Mouse (Mus musculus): ENCODE data around the gene Slc9a3r2. TPM values are rescaled to one million over a fixed set of nuclear protein-coding genes. Genes with fewer than 3 reads are reported as not detected.

Slc9a3r2 gene
- total RNA-seq, 1 experiment from 2014 or later: 53.4 TPM

DNA sequence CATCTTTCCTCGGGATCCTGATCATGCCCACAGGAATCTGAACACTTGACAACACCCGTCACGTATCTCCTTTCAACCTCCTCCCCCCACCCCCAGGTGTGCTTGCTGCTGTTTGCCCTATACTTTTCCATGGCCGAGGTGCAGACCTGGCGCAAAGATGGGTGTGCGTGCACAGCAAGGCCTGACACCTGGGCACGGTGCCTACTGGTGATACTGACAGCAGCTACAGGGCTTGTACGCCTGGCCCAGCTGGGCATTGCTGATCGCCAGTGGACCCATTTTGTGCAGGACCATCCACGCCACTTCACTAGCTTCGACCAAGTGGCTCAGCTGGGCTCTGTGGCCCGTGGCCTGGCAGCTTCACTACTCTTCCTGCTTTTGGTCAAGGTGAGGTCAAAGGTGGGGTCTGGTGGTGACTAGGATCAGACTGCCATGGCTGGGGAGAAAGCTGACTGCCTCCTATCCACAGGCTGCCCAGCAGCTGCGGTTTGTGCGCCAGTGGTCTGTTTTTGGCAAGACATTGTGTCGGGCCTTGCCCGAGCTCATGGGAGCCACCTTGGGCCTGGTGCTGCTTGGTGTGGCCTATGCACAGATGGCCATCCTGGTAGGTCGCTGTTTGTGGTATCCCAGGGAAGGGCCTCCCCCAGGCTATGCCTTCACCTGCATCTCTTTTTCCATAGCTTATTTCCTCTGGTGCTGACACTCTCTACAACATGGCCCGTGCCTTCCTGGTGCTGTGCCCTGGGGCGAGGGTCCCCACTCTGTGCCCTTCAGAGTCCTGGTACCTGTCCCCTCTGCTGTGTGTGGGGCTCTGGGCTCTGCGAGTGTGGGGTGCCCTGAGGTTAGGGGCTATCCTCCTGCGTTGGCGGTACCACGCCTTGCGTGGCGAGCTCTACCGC is 55.9 kb downstream of the Slc9a3r2 start:
- DNase-seq: no peak

DNA sequence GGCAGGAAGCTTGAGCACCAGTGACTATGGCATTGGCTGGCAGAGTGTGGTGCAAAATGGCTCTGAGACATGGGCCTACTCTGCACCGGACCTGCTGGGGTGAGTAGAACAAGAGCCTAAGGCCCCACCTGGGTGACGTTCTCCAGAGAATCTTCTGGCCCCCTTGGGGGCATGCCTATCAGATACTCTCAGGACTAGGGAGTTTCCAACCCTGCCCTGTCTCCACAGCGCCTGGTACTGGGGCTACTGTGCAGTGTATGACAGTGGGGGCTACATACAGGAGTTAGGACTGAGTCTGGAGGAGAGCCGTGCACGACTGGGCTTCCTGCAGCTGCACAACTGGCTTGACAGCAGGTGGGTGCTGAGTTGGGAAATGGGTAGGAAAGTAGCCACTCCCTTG is 56.9 kb downstream of the Slc9a3r2 start:
- DNase-seq: no peak

DNA sequence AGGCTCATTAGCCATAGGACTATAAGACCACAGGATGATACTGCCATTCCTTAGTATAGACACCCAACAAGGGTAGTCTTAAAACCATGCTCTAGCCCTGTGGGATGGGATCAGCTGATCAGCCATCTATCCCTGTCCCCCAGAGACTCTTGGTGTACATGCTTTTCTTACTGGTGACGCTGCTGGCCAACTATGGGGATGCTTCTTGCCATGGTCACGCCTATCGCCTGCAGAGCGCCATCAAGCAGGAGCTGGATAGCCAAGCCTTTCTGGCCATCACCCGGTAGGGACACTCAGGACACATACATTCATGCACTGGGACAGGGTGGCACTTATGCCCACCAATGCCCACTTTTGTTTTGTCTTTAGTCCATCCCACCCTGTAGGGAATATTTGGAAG is 58.4 kb downstream of the Slc9a3r2 start:
- no peak for DNase-seq

DNA sequence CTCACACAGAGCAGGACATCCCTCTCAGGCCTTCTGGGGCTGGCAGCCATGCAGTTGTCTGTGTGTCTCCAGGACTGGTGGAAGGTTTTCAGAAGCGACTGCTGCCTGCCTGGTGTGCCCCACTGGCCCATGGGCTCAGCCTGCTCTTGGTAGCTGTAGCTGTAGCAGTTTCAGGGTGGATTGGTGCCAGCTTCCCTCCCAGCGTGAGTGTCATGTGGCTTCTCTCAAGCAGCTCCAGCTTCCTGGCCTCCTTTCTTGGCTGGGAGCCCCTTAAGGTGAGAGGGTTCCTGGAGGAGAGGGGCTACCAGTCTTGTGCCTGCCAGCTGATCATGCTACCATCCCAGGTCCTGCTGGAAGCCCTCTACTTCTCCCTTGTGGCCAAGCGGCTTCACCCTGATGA is 59.2 kb downstream of the Slc9a3r2 start:
- no peak for DNase-seq

Small RNA genes lying within 50 kb of the gene (microRNA-seq; reads per million reads assigned to microRNA genes)
- gene Gm24589: 0 to 2.1 reads per million in 2 experiments

Other genes starting within 250 kb of the Slc9a3r2 start
- 72.0 and 76.1 TPM in 2 replicates for gene Rnps1, start 235.8 kb downstream of the Slc9a3r2 start, total RNA-seq (2021)
- gene Eci1, start 223.7 kb downstream of the Slc9a3r2 start, total RNA-seq (2021): 228 and 261 TPM in 2 replicates
- 2.7 and 3.5 TPM in 2 replicates for gene Dnase1l2, start 207.2 kb downstream of the Slc9a3r2 start, total RNA-seq (2021)
- 21.7 and 33.7 TPM in 2 replicates for gene E4f1, start 180.0 kb downstream of the Slc9a3r2 start, total RNA-seq (2021)
- gene Pgp, start 179.9 kb downstream of the Slc9a3r2 start, total RNA-seq (2021): 71.8 and 83.4 TPM in 2 replicates
- 0.85 and 0.95 TPM in 2 replicates for gene Bricd5, start 176.4 kb downstream of the Slc9a3r2 start, total RNA-seq (2021)
- gene Mlst8, start 171.2 kb downstream of the Slc9a3r2 start, total RNA-seq (2021): 29.7 and 37.3 TPM in 2 replicates
- gene Caskin1, start 161.7 kb downstream of the Slc9a3r2 start, total RNA-seq (2021): 26.2 and 60.8 TPM in 2 replicates
- 105 and 133 TPM in 2 replicates for gene Traf7, start 122.4 kb downstream of the Slc9a3r2 start, total RNA-seq (2021)
- 1.3 and 1.4 TPM in 2 replicates for gene Rab26, start 116.1 kb downstream of the Slc9a3r2 start, total RNA-seq (2021)
- gene Pkd1, start 100.5 kb downstream of the Slc9a3r2 start, total RNA-seq (2021): 45.2 and 65.8 TPM in 2 replicates
- 108 and 138 TPM in 2 replicates for gene Tsc2, start 17.7 kb downstream of the Slc9a3r2 start, total RNA-seq (2021)
- gene Nthl1, start 17.6 kb downstream of the Slc9a3r2 start, total RNA-seq (2021): 7.2 and 12.6 TPM in 2 replicates
- gene Npw, start 8.1 kb upstream of the Slc9a3r2 start, total RNA-seq (2021): not detected in 2 replicates
- gene Zfp598, start 19.4 kb upstream of the Slc9a3r2 start, total RNA-seq (2021): 53.9 and 54.7 TPM in 2 replicates
- 1.2 and 2.1 TPM in 2 replicates for gene Syngr3, start 39.6 kb upstream of the Slc9a3r2 start, total RNA-seq (2021)
- 30.5 and 33.5 TPM in 2 replicates for gene Gfer, start 45.8 kb upstream of the Slc9a3r2 start, total RNA-seq (2021)
- gene Noxo1, start 45.9 kb upstream of the Slc9a3r2 start, total RNA-seq (2021): 4.5 and 6.5 TPM in 2 replicates
- 33.3 and 39.6 TPM in 2 replicates for gene Tbl3, start 57.3 kb upstream of the Slc9a3r2 start, total RNA-seq (2021)
- gene Rnf151, start 67.7 kb upstream of the Slc9a3r2 start, total RNA-seq (2021): 0.27 and 0.81 TPM in 2 replicates
- gene Rps2, start 67.8 kb upstream of the Slc9a3r2 start, total RNA-seq (2021): 579 and 669 TPM in 2 replicates
- gene Ndufb10, start 74.2 kb upstream of the Slc9a3r2 start, total RNA-seq (2021): 230 and 272 TPM in 2 replicates
- gene Rpl3l, start 77.5 kb upstream of the Slc9a3r2 start, total RNA-seq (2021): 0.24 TPM in 1 of 2 replicates, not detected in the other
- 87.5 and 89.3 TPM in 2 replicates for gene Msrb1, start 86.3 kb upstream of the Slc9a3r2 start, total RNA-seq (2021)
- gene Hs3st6, start 102.7 kb upstream of the Slc9a3r2 start, total RNA-seq (2021): 2.8 and 3.0 TPM in 2 replicates
- 0.76 and 1.7 TPM in 2 replicates for gene Meiob, start 154.0 kb upstream of the Slc9a3r2 start, total RNA-seq (2021)
- gene Hagh, start 189.8 kb upstream of the Slc9a3r2 start, total RNA-seq (2021): 88.2 and 124 TPM in 2 replicates
- gene Fahd1, start 200.0 kb upstream of the Slc9a3r2 start, total RNA-seq (2021): 34.6 and 35.5 TPM in 2 replicates
- gene Igfals, start 215.7 kb upstream of the Slc9a3r2 start, total RNA-seq (2021): 1.5 and 3.0 TPM in 2 replicates
- 55.1 and 55.9 TPM in 2 replicates for gene Nubp2, start 236.0 kb upstream of the Slc9a3r2 start, total RNA-seq (2021)
- 29.2 and 30.9 TPM in 2 replicates for gene Spsb3, start 236.3 kb upstream of the Slc9a3r2 start, total RNA-seq (2021)
- 54.0 and 69.2 TPM in 2 replicates for gene Eme2, start 244.8 kb upstream of the Slc9a3r2 start, total RNA-seq (2021)
- 147 and 189 TPM in 2 replicates for gene Mrps34, start 244.8 kb upstream of the Slc9a3r2 start, total RNA-seq (2021)
- gene Nme3, start 246.2 kb upstream of the Slc9a3r2 start, total RNA-seq (2021): 85.2 and 112 TPM in 2 replicates